Mouse (Mus musculus): Measurements from ENCODE around the gene Aldh1b1. TPM values are rescaled to one million over a fixed set of nuclear protein-coding genes. Genes with fewer than 3 reads are reported as not detected.
A peak's percentile ranks its signal among the peaks of the same experiment; 100 is the strongest.

The Aldh1b1 gene
- polyA plus RNA-seq, 1 experiment from 2014 or later = 153 TPM

GRCm38 (mm10) chr4:45829907-45830759, 31.3 kb downstream of the Aldh1b1 start:
- Histone ChIP-seq H3K36me3 (no peaks in the 10 kb centered on the region), H3K27me3 (peaks cover 67% of the 10 kb centered on the region), H3K4me2 (no peak overlapping the region), H3K27ac (no peak overlapping the region), H3K9me3 (replicated peaks) (no peaks in the 10 kb centered on the region), H3K4me1 (replicated peaks) (peaks cover 10% of the 10 kb centered on the region), H3K4me3 (no peak overlapping the region), H3K9ac (no peak overlapping the region)
- no peak for ATAC-seq (replicated peaks; ENCODE audit: insufficient number of reproducible peaks, insufficient read depth, low FRiP score, low read depth)
- 69% methylated on average over 13 of the region's 13 CpGs for WGBS

GRCm38 (mm10) chr4:45831996-45832395, 33.2 kb downstream of the Aldh1b1 start:
- H3K27ac ChIP-seq = no peak overlapping the region
- H3K9ac ChIP-seq = no peak overlapping the region
- no peak overlapping the region for H3K4me2 ChIP-seq
- 73% methylated on average over 7 of the region's 7 CpGs for WGBS
- ATAC-seq (replicated peaks; ENCODE audit: insufficient number of reproducible peaks, insufficient read depth, low FRiP score, low read depth) = no peak
- no peaks in the 10 kb centered on the region; the same call in 1 of the 2 replicates for H3K4me1 ChIP-seq (replicated peaks)
- peaks cover 48% of the 10 kb centered on the region for H3K27me3 ChIP-seq
- H3K4me3 ChIP-seq = no peak overlapping the region
- no peaks in the 10 kb centered on the region for H3K9me3 ChIP-seq (replicated peaks)
- no peaks in the 10 kb centered on the region for H3K36me3 ChIP-seq

GRCm38 (mm10) chr4:45833461-45833860, 34.6 kb downstream of the Aldh1b1 start:
- Histone ChIP-seq H3K9ac (no peak overlapping the region), H3K36me3 (no peaks in the 10 kb centered on the region), H3K4me2 (no peak overlapping the region), H3K4me1 (replicated peaks) (no peaks in the 10 kb centered on the region; the same call in 1 of the 2 replicates), H3K4me3 (no peak overlapping the region), H3K27me3 (peaks cover 34% of the 10 kb centered on the region), H3K9me3 (replicated peaks) (no peaks in the 10 kb centered on the region), H3K27ac (no peak overlapping the region)
- WGBS = 58% methylated on average over 5 of the region's 5 CpGs
- no peak for ATAC-seq (replicated peaks; ENCODE audit: insufficient number of reproducible peaks, insufficient read depth, low FRiP score, low read depth)

- ATAC-seq (replicated peaks; ENCODE audit: insufficient number of reproducible peaks, insufficient read depth, low FRiP score, low read depth) = no peak
- Histone ChIP-seq H3K4me1 (replicated peaks) (peaks cover 10% of the 10 kb centered on the region), H3K9ac (no peak overlapping the region), H3K4me3 (no peak overlapping the region), H3K36me3 (no peaks in the 10 kb centered on the region), H3K27me3 (no peaks in the 10 kb centered on the region), H3K9me3 (replicated peaks) (no peaks in the 10 kb centered on the region), H3K4me2 (no peak overlapping the region), H3K27ac (no peak overlapping the region)
- 42% methylated on average over 14 of the region's 14 CpGs for WGBS
Observed at GRCm38 (mm10) chr4:45844355-45844754, 45.5 kb downstream of the Aldh1b1 start.

- Histone ChIP-seq H3K4me1 (replicated peaks) (peaks cover 10% of the 10 kb centered on the region), H3K27me3 (0 out of 2 replicates have a peak, but pooled peaks cover 1% of the 10 kb centered on the region), H3K9me3 (replicated peaks) (no peaks in the 10 kb centered on the region), H3K27ac (no peak overlapping the region), H3K4me2 (no peak overlapping the region), H3K4me3 (no peak overlapping the region), H3K36me3 (no peaks in the 10 kb centered on the region), H3K9ac (no peak overlapping the region)
- ATAC-seq (replicated peaks; ENCODE audit: insufficient number of reproducible peaks, insufficient read depth, low FRiP score, low read depth) = no peak
- WGBS = 87% methylated on average over 2 of the region's 2 CpGs
Observed at GRCm38 (mm10) chr4:45846263-45846662, 47.4 kb downstream of the Aldh1b1 start.

GRCm38 (mm10) chr4:45848109-45848824, 49.4 kb downstream of the Aldh1b1 start, which contains the start of gene Stra6l:
TSS of gene Stra6l (plus strand) at chr4:45848664.
- 60% methylated on average over 10 of the region's 10 CpGs for WGBS
- no peaks in the 10 kb centered on the region for H3K9me3 ChIP-seq (replicated peaks)
- H3K27me3 ChIP-seq = 0 out of 2 replicates have a peak, but pooled peaks cover 4% of the 10 kb centered on the region
- H3K4me1 ChIP-seq (replicated peaks) = peaks cover 14% of the 10 kb centered on the region
- no peak within 1 kb of the TSS for H3K4me3 ChIP-seq
- ATAC-seq (replicated peaks; ENCODE audit: insufficient number of reproducible peaks, insufficient read depth, low FRiP score, low read depth) = no peak
- H3K36me3 ChIP-seq = no peaks in the 10 kb centered on the region
- H3K4me2 ChIP-seq = no peak within 1 kb of the TSS
- no peak within 1 kb of the TSS for H3K27ac ChIP-seq
- H3K9ac ChIP-seq = no peak within 1 kb of the TSS

GRCm38 (mm10) chr4:45848825-45849156, 50.0 kb downstream of the Aldh1b1 start:
- WGBS = 53% methylated on average over 10 of the region's 10 CpGs

GRCm38 (mm10) chr4:45849419-45849818, 50.6 kb downstream of the Aldh1b1 start:
- H3K9ac ChIP-seq = no peak overlapping the region
- H3K4me1 ChIP-seq (replicated peaks) = peaks cover 22% of the 10 kb centered on the region
- H3K27me3 ChIP-seq = 0 out of 2 replicates have a peak, but pooled peaks cover 4% of the 10 kb centered on the region

More at GRCm38 (mm10) chr4:45848825-45849156, 50.0 kb downstream of the Aldh1b1 start:
- H3K9ac ChIP-seq = no peak overlapping the region
- H3K36me3 ChIP-seq = no peaks in the 10 kb centered on the region
- H3K9me3 ChIP-seq (replicated peaks) = no peaks in the 10 kb centered on the region
- 0 out of 2 replicates have a peak, but pooled peaks cover 4% of the 10 kb centered on the region for H3K27me3 ChIP-seq
- ATAC-seq (replicated peaks; ENCODE audit: insufficient number of reproducible peaks, insufficient read depth, low FRiP score, low read depth) = no peak
- H3K4me1 ChIP-seq (replicated peaks) = peaks cover 19% of the 10 kb centered on the region
- H3K4me3 ChIP-seq = no peak overlapping the region
- H3K27ac ChIP-seq = no peak overlapping the region
- H3K4me2 ChIP-seq = no peak overlapping the region

GRCm38 (mm10) chr4:45851640-45852051, 52.8 kb downstream of the Aldh1b1 start:
- H3K9me3 ChIP-seq (replicated peaks) = no peaks in the 10 kb centered on the region
- 0 out of 2 replicates have a peak, but pooled peaks have one; percentile 27 for ATAC-seq (replicated peaks; ENCODE audit: insufficient number of reproducible peaks, insufficient read depth, low FRiP score, low read depth)
- H3K4me2 ChIP-seq = no peak overlapping the region
- H3K36me3 ChIP-seq = no peaks in the 10 kb centered on the region
- no peak overlapping the region for H3K4me3 ChIP-seq
- WGBS = 43% methylated on average over 3 of the region's 3 CpGs
- H3K27ac ChIP-seq = no peak overlapping the region
- no peak overlapping the region for H3K9ac ChIP-seq
- peaks cover 8% of the 10 kb centered on the region for H3K27me3 ChIP-seq
- H3K4me1 ChIP-seq (replicated peaks) = peaks cover 16% of the 10 kb centered on the region

More at GRCm38 (mm10) chr4:45849419-45849818, 50.6 kb downstream of the Aldh1b1 start:
- Histone ChIP-seq H3K4me2 (no peak overlapping the region), H3K4me3 (no peak overlapping the region), H3K36me3 (no peaks in the 10 kb centered on the region), H3K9me3 (replicated peaks) (no peaks in the 10 kb centered on the region), H3K27ac (no peak overlapping the region)
- WGBS = 69% methylated on average over 1 of the region's 1 CpGs
- ATAC-seq (replicated peaks; ENCODE audit: insufficient number of reproducible peaks, insufficient read depth, low FRiP score, low read depth) = no peak

- H3K4me2 ChIP-seq = 0 out of 2 replicates have a peak overlapping the region, but pooled peaks have one; percentile 4
- H3K27me3 ChIP-seq = peaks cover 8% of the 10 kb centered on the region
- H3K9ac ChIP-seq = no peak overlapping the region
- no peak for ATAC-seq (replicated peaks; ENCODE audit: insufficient number of reproducible peaks, insufficient read depth, low FRiP score, low read depth)
- no peak overlapping the region for H3K27ac ChIP-seq
- H3K9me3 ChIP-seq (replicated peaks) = no peaks in the 10 kb centered on the region
- no peaks in the 10 kb centered on the region for H3K36me3 ChIP-seq
- peaks cover 14% of the 10 kb centered on the region for H3K4me1 ChIP-seq (replicated peaks)
- 30% methylated on average over 15 of the region's 15 CpGs for WGBS
- H3K4me3 ChIP-seq = no peak overlapping the region
Observed at GRCm38 (mm10) chr4:45853496-45854246, 54.8 kb downstream of the Aldh1b1 start.
